Mouse (Mus musculus) thymus, postnatal 25 days (tissue): ENCODE results near the gene Zmynd11.

Experiments used
- DNase-seq: peaks from one replicate; pipeline ENCODE4 v3.0.0; 2022

Zmynd11 gene

GRCm38 (mm10) chr13:9649894-9650293 is 115.2 kb downstream of the Zmynd11 start:
- no peak for DNase-seq

- no peak for DNase-seq
Measured at GRCm38 (mm10) chr13:9648716-9649115, 116.4 kb downstream of the Zmynd11 start.

DNA sequence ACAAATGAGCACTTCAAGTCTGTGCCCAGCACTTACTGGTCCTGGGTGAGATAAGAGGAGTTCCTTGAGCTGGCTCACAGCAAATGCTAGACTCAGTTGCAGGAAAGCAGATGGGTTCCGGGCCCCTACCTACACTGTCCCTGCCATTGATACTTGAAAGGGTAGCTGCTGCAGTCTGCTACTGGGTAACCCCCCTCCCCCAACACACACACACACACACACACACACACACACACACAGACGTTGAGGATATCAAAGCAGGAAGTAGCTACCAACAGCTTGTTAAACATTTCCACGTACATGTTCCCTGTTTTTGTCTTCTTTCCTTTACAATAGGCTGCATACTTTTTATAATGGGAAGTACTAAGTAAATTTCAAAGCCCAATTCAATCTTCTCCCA is 127.2 kb downstream of the Zmynd11 start:
- DNase-seq, result peak; percentile 5

DNA sequence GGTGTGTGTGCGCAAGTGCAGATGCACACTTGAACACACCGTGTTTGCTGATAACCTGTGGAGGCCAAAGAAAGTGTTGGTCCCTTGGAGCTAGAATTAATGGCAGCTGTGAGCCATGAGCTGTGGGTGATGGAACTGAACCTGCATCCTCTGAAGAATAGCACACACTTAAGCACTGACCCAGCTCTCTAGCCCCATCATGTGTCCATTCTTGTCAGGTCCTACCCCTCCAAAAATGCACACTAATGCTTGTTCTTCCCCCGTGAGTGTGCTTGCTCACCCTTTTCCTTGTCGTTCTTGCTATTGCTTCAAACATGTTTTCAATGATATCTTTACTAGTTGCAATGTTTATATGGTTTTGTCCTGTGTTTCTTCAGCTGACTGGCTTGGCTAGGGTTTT is 128.6 kb downstream of the Zmynd11 start:
- peak; percentile 16 for DNase-seq

- DNase-seq, result no peak
Measured at GRCm38 (mm10) chr13:9635951-9636350, 129.2 kb downstream of the Zmynd11 start.
